Mouse (Mus musculus) fibroblast of lung, adult 2 months (primary cell): Measurements from ENCODE around the gene Adamtsl4.
"Not testable (repeated sequence)": the region's sequence is repeated elsewhere in the genome, so short reads cannot be mapped to it uniquely, and the experiment has no call there.

Source experiments
- DNase-seq: peaks from one replicate; pipeline ENCODE4 v3.0.0-alpha.2; 2011; ENCODE audit warnings: low read depth

The Adamtsl4 gene

DNA sequence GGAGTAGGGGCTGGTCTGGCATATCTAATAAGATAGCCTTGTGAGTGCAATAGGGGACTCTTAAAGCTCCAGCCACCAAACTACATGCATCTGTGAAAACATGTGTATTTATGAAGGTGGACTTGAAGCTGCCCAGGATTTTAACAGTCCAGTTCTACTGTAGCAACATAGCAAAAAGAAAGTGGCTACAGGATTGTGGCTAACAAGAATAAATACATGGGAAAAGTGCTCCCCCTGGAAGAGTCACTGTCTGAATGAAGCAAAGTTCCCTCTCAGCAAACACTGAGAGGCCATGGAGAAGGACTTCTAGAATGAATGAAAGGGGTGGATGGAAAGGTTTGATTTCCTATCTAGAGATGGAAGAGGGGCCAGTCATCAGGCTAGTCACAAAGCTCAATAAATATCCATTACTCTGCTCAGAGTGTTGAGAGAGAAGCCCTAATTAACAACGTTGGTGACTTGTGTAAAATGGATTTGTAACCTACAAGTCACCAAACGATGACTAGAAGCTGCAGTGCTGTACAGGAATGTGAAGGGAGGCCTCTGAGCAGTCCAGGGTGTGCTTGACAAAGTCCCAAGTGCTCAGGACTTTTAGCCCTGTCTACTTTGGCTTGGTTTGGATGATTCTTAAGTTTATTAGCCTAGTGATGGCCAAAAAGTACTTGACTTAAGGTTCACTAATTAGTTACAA lies 26.8 kb downstream of the Adamtsl4 start:
- DNase-seq, result no peak

DNA sequence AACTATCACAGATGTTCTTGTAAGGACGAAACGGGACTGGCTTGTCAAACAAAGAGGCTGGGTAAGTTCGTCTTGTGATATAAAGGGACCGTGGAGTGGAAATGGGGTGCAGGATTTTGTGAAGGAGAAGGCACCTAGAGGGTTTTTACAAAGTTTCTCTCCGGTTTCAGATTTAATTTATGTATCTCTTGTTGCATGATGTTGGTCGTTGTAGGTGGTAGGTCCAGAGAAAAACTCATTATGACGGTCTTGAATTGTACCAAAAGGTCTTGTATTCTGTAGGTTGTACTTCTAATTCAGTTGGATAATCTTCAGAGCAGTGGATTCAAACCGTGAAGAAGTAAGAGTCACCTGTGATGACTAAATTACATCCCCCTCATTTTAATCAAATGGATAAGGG lies 27.8 kb downstream of the Adamtsl4 start:
- DNase-seq, result no peak

DNA sequence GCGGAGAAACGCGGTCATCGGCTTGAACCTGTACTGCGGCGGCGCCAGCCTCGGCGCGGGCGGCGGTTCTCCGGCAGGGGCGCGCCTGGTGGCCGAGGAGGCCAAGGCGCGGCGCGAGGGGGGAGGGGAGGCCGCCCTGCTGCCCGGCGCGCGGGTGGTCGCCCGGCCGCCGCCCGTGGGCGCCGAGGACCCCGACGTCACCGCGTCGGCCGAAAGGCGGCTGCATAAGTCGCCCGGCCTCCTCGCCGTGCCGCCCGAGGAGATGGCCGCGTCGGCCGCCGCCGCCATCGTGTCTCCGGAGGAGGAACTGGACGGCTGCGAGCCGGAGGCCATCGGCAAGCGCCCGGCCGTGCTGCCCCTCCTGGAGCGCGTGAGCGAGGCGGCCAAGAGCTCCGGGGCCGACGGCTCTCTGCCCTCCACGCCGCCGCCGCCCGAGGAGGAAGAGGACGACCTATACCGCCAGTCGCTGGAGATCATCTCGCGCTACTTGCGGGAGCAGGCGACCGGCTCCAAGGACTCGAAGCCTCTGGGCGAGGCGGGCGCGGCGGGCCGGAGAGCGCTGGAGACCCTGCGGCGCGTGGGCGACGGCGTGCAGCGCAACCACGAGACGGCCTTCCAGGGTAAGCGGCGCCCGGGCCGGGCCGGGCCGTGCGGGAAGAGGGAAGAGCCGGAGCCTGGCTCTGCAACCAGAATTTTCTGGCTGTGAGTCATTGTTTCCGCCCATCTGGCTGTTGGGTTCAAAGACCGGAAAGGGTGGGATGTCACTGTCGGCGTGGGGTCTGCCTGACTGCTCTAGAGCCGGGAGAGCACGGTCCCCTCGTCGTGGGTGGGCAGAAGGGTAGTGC lies 28.6 kb downstream of the Adamtsl4 start:
- no peak for DNase-seq

DNA sequence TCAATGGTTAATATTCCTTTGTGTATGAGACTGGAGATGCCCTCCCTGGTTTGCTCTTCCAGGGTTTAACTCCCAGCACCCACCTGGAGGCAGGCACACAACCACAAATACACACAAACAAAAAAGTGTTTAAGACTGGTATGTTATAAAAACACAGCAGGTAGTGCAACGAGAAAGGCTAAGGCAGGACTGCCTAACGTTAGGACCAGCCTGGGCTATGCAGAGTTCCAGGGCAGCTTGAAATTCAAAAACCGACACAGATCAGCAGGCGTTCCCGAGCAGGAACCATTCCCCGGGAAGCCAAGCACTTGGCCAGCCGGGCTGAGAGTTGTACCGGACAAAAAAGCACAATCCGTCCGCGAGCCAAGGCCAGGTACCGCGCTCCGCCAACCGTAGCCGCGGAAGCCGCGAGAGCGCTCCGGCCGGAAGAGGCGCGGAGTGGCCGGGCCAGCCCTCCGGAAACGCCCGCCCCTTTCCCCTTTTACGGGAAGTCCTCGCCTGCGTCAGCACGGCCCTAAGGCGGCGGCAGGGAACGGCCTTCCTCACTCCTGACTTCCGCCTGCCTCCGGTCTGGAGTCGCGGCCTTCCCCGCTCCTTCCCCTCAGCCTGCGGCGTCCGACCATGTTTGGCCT lies 29.4 kb downstream of the Adamtsl4 start, which contains the start of gene Mcl1:
Mcl1 (plus strand) TSS at position 553 of the 632 bp plus-strand sequence.
- DNase-seq, result no peak

DNA sequence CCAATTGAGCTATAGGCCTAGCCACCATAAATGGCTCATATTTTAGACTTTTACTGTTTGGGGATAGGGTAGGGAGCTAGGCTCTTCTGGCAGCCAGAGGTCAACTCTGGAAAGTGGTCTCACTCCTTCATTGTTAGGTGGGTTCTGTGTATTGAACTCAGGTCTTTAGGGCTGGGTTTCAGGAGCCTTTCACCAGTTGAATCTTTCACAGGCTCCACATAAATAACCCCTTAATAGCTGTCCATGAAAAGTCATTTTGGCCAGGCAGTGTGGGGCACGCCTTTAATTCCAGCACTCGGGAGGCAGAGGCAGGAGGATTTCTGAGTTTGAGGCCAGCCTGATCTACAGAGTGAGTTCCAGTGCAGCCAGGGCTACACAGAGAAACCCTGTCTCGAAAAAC lies 30.0 kb downstream of the Adamtsl4 start:
- DNase-seq, result no peak

DNA sequence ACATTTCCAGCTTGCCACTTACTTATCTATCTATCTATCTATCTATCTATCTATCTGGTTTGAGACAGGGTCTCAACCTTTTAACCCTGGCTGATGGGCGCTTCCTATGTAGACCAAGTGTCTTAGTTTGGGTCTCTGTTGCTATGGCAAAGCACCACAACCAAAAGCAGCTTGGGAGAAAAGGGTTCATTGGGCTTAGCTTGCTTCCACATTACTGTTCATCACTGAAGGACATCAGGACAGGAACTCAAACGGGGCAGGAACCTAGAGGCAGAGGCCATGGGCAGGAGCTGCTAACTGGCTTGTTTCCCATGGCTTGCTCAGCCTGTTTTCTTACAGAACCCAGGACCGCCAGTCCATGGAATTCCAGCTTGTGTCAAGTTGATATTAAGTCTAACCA lies 30.6 kb downstream of the Adamtsl4 start:
- no peak for DNase-seq

DNA sequence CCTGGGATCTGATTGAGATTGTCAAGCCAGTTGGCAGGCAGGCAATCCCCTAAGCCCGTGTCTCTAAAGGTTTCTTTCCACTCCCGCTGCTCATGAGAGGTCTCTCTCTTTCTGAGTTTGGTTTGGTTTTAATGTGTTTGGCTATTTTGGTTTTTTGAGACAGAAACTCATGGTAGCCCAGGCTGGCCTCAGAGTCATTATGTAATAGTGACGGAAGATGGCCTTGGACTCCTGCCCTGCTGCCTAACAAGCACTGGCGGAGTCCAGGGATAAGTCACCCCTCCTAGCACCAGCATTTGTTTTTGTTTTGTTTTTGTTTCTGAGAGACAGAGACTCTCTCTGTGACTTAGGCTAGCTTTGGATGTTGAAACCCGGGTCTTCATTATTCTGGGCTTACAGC lies 32.3 kb downstream of the Adamtsl4 start:
- DNase-seq, result no peak

DNA sequence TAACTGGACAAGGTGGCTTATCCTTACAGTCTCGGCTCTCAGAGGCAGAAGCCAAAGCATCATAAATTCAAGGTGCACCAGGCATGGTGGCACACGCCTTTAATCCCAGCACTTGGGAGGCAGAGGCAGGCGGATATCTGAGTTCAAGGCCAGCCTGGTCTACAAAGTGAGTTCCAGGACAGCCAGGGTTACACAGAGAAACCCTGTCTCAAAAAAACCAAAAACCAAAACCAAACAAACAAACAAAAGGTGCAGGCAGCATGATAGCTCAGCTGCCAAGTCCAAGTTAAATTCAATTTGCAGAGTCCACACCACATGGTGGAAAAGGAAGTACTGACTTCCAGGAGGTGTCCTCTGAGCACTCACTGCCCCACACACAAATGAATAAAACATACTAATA lies 33.3 kb downstream of the Adamtsl4 start:
- not testable (repeated sequence) for DNase-seq

DNA sequence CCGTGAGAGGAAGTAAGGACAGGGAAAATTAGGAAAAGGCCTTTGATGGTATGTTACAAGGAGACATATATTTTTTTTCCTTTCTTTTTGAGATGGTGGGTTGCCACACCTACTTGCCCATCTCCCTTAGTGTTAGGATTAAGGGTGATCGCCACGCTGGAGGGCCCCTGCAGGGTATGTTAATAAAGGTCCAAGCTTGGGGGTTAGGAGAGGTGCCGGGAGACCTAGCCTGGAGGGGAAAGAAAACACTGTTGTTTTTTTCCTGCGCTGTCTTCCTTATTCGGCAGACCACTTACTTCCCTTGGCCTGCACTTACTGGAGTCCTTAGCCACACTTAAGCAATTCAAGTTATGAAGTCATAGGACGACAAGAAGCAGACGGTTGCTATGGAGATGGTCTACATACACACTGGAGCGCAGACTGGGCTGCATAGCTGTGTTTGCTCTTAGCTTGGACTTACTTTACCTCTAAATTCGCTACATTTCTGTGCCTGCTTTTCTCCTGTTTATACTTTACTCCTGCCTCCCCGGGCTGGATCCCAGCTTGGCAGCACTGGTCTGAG lies 34.2 kb downstream of the Adamtsl4 start:
- no peak for DNase-seq

DNA sequence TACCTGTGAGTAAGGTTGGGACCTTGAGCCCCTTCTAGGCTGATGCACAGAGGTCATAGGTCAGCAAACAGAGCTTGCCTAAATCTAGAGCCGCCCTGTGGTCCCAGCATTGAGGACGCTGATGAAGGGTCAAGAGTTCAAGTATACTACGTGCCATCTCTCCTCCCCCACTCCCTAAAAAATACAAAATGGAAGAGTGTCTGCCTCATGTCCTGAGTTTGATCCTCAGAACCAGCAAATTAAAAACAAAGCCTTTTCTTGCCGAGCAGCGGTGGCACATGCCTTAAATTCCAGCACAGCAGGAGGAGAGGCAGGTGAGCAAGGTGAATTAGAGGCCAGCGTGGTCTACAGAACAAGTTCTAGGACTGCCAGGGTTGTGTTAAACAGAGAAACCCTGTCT lies 34.8 kb downstream of the Adamtsl4 start:
- DNase-seq, result no peak

DNA sequence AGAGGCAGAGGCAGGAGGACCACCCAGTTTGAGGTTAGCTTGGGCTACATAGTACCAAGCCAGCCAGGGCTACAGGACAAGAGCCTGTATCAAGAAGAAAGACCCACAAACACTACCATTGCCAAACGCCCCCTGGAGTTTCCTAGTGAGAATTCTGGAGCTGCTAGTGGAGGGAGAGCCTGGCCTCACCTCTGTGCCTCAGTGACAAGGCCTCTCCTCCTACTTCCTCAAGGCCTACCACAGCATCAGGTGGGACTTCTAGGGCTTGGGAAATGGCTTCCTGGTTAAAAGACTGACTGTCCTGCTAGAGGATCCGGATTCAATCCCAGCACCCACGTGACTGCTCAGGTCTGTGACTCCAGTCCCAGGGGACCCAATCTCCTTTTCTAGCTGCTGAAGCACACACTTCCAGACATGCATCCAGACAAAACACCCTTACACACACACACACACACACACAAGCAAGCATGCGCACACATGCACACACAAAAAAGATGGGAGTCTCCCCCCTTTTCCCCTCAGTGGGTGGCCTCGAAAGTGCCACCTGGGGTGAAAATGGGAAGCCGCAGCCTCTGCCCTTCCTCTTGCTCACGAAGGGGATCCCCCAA lies 35.4 kb downstream of the Adamtsl4 start:
- no peak for DNase-seq

DNA sequence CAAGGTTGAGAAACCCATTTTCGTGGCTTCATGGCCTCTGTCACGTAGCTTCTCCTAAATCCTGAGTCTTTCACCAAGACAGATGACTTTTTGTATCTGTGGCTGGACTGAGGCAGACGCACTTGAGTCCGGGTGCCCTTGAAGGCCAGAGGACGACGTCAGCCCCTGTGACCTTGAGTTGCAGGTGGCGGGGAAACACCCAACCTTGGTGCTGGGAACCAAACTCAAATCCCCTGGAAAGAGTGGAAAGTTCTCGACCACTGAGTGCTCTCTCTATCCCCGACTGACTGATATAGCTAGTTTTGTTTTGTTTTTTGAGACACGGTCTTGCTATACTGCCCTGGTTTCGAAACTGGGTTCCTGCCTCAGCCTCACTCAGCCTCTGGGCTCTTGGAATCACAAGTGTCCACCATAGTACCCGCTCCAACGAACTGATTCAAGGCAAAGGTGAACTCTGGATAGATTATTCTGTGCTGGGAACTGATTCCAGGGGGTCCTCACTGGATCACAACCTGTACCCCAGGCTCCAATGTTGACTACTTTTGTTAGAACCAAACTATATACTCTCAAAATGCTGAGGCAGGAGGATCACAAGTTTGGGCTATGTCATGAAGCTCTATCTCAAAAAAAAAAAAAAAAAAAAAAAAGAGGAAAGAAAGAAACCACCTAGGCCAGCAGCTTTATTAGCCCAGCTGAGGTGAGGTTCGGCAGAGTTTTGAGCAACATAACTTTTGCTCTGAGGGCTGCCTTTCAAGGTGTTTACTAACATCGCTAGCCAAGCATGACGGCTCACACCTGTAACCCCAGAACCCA lies 36.1 kb downstream of the Adamtsl4 start:
- DNase-seq, result no peak

DNA sequence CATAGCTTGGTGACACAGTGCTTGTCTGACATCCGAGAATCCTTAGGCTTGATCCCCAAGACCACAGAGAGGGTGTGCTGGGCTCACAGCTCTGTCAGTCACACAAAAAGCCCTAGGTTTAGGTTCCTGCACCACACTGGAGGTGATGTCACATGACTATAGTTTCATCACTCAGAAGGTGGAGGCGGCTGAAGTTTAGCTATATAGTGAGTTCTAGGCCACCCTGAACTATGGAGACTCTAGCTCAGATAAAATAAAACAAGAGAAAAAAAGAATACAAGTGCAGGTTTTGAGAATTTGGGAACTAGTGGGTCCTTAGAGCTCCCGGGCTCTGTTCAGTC lies 36.7 kb downstream of the Adamtsl4 start:
- DNase-seq, result no peak

DNA sequence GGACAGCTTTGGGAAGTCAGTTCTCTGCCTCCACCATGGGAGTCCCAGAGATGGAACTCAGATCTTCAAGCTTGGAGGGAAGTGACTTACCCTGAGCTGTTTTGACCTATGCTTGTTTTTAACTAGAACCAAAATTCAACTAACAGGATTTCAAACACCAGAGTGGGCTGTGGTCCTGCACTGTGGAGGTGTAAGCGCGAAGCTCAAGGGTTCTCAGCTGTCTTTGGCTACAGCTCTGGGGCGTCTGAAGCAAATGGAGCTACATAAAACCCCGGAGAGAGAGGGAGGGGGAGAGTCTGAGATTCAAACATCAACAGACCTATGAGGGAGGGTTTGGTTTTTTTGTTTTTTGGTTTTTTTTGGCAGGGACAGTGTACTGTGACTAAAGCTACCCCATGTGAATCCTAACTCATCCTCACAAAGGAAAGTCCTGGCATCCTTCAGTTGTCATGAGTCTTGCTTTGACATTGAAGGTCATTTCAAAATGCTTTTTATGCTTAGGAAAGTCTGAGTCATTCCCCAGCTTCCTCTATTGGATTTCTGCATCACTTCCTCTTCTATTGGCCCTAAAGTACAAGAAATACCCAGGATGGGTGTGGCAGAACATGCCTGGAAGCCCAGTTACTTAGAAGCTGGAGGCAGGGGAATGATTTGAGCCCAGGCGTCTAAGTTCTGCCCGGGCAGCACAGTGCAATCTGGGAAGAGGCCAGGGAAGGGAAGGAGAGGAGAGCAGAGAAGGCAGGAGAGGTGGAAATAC lies 37.3 kb downstream of the Adamtsl4 start:
- DNase-seq, result no peak

DNA sequence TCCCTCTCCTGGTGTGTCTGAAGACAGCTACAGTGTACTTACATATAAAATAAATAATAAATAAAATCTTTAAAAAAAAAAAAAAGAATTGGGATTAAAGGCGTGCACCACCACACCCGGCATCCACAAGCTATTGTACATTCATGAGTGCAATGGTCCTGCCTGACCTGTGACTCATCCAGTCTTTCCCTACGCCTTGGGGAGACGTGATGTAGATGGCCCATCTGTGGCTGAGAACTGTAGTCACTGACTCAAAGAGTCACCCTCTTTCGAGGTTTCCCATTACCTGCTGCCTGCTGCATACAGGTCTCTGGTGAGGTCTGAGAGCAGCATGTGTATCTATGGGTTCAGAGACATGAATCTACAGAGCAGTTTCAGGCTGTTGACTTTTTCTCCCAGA lies 39.7 kb downstream of the Adamtsl4 start:
- no peak for DNase-seq

DNA sequence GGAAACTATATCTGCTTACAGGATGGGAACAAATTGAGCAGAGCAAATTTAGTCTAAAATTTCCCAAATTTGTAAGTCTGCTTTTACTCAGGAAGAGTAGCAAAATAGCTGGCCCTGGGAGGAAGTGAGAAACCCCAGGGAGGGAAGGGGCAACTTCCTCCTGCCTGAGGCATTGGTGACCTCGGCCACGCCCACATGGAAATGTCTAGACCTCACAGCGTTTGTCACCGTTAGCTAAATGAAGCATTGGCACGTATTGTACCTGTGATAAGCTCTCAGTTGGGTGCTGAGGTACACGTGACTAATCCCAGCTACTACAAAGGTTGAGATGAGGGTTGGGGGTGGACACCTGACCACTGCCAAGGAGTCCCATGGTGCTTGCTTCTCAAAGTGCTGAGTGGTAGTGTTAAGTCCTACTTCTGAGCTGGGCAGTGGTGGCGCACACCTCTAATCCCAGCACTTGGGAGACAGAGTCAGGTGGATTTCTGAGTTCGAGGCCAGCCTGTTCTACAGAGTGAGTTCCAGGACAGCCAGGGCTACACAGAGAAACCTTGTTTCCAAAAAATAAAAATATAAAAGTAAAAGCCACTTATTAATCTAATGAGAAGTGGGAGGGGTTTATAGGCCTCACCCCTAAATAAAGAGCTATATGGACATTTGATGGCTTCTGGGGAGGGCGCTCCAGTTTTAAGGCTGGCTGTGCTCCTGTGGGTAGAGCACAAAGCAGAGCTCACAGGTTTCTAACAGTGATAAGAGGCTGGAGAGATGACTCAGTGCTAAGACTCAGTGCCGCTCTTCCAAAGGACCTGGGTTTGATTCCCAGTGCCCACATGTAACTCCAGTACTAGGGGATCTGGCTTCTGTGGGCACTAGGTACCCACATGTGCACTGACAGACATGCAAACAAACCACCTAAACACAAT lies 42.1 kb downstream of the Adamtsl4 start:
- no peak for DNase-seq

DNA sequence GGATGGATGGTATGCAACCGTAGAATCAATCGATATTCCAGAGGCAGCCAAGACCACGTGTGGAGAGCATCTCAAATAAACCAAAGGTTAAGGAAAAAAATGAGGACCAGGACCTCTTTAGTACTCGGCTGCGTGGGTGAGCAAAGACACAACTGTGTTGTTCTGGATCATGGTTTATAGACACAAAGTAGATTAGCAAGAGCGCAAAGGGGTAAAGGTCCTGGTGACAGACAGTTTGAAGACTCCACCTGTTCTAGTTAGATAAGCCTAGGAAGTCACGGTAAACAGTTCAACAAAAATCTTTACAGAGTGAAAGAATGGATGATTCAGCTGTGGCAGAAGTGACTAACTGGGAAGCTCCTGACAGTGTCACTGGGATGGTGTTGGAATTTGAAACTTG lies 44.6 kb downstream of the Adamtsl4 start:
- no peak for DNase-seq

DNA sequence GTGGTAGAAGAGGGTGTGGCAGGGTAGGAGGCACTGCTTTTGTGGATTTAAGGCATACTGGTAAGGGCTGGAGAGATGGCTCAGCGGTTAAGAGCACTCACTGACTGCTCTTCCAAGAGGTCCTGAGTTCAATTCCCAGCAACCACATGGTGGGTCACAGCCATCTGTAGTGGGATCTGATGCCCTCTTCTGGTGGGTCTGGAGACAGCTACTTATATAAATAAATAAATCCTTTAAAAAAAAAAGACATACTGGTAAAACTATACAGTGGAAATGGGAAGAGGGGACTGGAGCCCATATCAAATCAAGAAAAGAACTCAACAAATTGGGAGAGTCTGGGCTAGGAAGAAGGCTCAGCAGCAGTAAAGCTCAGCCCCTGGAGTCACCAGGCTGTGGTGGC lies 48.0 kb downstream of the Adamtsl4 start:
- DNase-seq, result no peak

DNA sequence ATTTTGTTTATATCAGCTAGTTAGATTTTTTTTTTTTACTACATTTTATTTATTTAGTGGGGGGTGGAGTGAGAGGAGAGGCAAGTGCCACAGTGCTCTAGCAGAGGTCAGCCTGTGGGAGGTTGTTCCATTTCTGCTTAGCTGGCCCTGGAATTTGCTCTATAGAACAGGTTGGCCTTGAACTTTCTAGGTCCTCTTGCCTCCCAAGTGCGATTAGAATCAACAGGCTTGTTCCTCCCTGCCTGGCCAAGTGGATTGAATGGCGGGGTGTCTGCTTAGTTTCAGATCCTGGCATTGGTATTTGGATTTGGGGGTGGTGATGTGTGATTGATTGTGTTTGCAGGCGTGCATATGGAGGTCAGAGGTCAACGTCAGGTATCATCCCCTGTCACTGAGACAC lies 51.6 kb downstream of the Adamtsl4 start:
- DNase-seq, result no peak

DNA sequence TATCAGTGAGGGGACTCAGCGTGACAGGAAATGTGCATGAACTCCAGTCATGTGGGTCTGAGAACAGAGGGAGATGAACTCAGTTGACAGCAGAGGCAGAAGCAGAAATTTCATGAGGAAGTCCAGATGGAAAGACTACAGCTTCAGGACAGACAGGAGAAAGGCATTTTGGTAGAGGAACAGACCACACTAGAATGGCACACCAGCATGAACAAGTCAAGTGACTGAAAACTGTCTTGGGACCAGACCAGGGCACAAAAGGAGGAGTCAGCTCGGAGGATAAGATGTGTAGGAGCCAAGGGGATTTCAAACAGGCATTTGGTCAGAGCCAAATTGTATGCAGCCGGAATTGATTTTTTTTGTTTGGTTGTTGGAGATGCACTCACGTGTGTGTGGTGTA lies 52.1 kb downstream of the Adamtsl4 start:
- no peak for DNase-seq
